Mouse (Mus musculus) embryo, embryonic 11.5 days (tissue): Measurements from ENCODE around the gene Rsl1d1.
"Not testable (repeated sequence)": the region's sequence is repeated elsewhere in the genome, so short reads cannot be mapped to it uniquely, and the experiment has no call there.

Experiments
- DNase-seq: peaks from one replicate; pipeline ENCODE4 v3.0.0-alpha.2; 2012; ENCODE audit warnings: low read depth, low spot score

Rsl1d1 gene

GRCm38 (mm10) chr16:11164695-11165255, 38.4 kb downstream of the Rsl1d1 start:
- no peak for DNase-seq

- DNase-seq, result not testable (repeated sequence)
Observed at GRCm38 (mm10) chr16:11157721-11158120, 45.4 kb downstream of the Rsl1d1 start.

- DNase-seq, result no peak
Observed at GRCm38 (mm10) chr16:11154500-11154899, 48.6 kb downstream of the Rsl1d1 start.

- not testable (repeated sequence) for DNase-seq
Observed at GRCm38 (mm10) chr16:11143706-11144483, 59.2 kb downstream of the Rsl1d1 start.
